Mouse (Mus musculus): ENCODE results near the gene Fam185a. TPM values are rescaled to one million over a fixed set of nuclear protein-coding genes. Genes with fewer than 3 reads are reported as not detected.

Fam185a gene
- polyA plus RNA-seq, 1 experiment from 2014 or later, result 3.9 TPM

DNA sequence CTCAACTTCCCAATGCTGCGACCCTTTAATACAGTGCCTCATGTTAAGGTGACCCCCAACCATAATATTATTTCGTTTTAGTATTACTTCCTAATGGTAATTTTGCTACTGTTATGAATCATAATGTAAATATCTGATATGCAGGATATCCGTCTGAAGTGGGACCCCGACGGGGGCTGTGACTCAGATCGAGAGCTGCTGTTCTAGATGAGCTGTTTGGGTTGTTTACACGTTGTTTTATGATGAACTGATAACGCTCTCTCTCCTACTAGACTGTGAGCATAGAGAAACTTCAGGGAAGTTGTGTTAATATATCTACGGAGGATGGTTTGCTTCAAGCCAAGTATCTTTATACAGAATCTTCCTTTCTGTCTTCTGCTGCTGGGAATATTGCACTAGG is 13.7 kb downstream of the Fam185a start:
- TF ChIP-seq CTCF (IDR thresholded peaks at IDR 0.05; ENCODE audit: low read depth), result no peak
- no peak overlapping the region for H3K27ac ChIP-seq (ENCODE audit: low read depth, low read length)
- no peak for ATAC-seq
- no peaks in the 10 kb centered on the region for H3K27me3 ChIP-seq (replicated peaks; ENCODE audit: control insufficient read depth, insufficient read depth, low read length)
- 0 out of 2 replicates have a peak, but pooled peaks cover 7% of the 10 kb centered on the region for H3K36me3 ChIP-seq (ENCODE audit: control insufficient read depth, insufficient read depth)
- H3K9me3 ChIP-seq (ENCODE audit: control insufficient read depth), result no peaks in the 10 kb centered on the region
- no peak overlapping the region for H3K9ac ChIP-seq (ENCODE audit: low read depth, low read length)
- H3K4me3 ChIP-seq (ENCODE audit: low read depth, low read length), result no peak overlapping the region
- no peak overlapping the region for H3K4me2 ChIP-seq (replicated peaks; ENCODE audit: low read depth)
- H3K4me1 ChIP-seq (replicated peaks; ENCODE audit: control insufficient read depth, insufficient read depth, low read length), result no peaks in the 10 kb centered on the region
- 68% methylated on average over 9 of the region's 9 CpGs for WGBS

DNA sequence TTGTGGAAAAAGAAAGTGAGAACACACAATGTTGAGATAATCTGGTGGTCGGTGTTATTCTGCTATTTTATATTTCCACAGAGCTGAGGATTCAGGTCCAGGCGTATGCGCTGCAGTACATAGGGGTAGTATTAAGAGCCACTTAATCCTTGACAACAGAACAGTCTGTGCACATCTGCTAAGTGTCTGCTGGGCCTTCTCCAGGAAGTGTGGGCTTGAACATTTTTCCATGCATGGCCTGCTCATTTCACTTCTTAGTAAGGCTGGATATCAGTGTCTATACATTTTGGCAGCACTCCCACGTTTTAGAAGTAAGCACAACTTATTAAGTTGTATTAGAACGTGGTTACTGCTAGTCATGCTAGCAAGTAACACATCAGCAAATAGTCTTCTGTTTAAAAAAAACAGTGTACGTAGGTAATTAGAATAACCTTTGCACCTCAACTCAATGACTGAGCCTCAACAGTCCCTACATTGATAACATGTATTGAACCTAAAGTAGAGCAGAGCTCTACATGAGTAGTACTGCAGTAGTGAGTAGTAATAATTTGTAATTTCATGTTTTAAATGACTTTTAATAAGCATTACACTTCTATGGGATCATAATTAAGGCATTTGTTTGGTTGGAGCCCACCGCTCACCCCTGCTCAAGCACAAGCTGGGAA is 14.8 kb downstream of the Fam185a start:
- Histone ChIP-seq H3K4me3 (ENCODE audit: low read depth, low read length) (no peak overlapping the region), H3K27me3 (replicated peaks; ENCODE audit: control insufficient read depth, insufficient read depth, low read length) (no peaks in the 10 kb centered on the region), H3K27ac (ENCODE audit: low read depth, low read length) (peak overlapping the region; percentile 57; the same call in 1 of the 2 replicates), H3K4me2 (replicated peaks; ENCODE audit: low read depth) (no peak overlapping the region), H3K9ac (ENCODE audit: low read depth, low read length) (no peak overlapping the region), H3K36me3 (ENCODE audit: control insufficient read depth, insufficient read depth) (0 out of 2 replicates have a peak, but pooled peaks cover 7% of the 10 kb centered on the region), H3K4me1 (replicated peaks; ENCODE audit: control insufficient read depth, insufficient read depth, low read length) (no peaks in the 10 kb centered on the region), H3K9me3 (ENCODE audit: control insufficient read depth) (no peaks in the 10 kb centered on the region)
- WGBS, result 52% methylated on average over 7 of the region's 7 CpGs
- TF ChIP-seq CTCF (IDR thresholded peaks at IDR 0.05; ENCODE audit: low read depth), result no peak
- ATAC-seq, result peak; percentile 80

DNA sequence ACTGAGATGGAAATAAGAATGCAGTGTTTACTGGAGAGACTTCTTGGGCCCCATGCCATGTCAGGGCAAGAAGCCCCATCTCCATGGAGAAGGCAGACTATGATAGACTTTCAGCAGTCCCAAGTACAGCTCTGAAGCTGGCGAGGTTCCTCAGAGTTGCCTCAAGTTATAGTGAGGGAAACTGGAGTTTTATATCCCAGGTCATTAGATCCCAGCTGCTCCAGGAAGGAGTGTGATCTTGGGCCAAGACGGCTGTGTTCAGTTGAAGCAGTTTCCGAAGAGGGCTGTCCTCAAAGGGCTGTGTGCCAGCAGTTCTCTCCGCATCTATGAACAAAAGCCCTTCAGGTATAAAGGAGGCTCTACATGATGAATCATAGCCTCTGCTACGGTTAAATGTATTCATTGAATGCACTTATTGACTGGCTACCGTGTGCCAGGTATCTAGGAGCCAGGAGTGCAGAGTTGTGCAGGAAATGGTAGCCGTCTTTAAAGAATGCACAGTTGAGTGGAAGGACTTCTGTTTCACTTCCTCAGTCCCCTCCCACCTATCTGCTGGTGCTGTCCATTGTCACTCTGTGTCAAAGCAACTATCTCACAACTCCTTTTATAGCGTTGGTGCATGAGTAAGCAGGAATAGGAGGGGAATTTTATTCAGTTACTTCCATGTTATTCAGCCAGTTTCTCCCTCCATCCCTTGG is 16.2 kb downstream of the Fam185a start:
- Histone ChIP-seq H3K27ac (ENCODE audit: low read depth, low read length) (peak overlapping the region; percentile 50), H3K4me1 (replicated peaks; ENCODE audit: control insufficient read depth, insufficient read depth, low read length) (no peaks in the 10 kb centered on the region), H3K9ac (ENCODE audit: low read depth, low read length) (no peak overlapping the region), H3K27me3 (replicated peaks; ENCODE audit: control insufficient read depth, insufficient read depth, low read length) (no peaks in the 10 kb centered on the region), H3K9me3 (ENCODE audit: control insufficient read depth) (no peaks in the 10 kb centered on the region), H3K4me2 (replicated peaks; ENCODE audit: low read depth) (no peak overlapping the region), H3K4me3 (ENCODE audit: low read depth, low read length) (no peak overlapping the region), H3K36me3 (ENCODE audit: control insufficient read depth, insufficient read depth) (0 out of 2 replicates have a peak, but pooled peaks cover 7% of the 10 kb centered on the region)
- no peak for TF ChIP-seq CTCF (IDR thresholded peaks at IDR 0.05; ENCODE audit: low read depth)
- 57% methylated on average over 8 of the region's 8 CpGs for WGBS
- no peak for ATAC-seq

- no peak for TF ChIP-seq CTCF (IDR thresholded peaks at IDR 0.05; ENCODE audit: low read depth)
- Histone ChIP-seq H3K27ac (ENCODE audit: low read depth, low read length) (no peak overlapping the region), H3K36me3 (ENCODE audit: control insufficient read depth, insufficient read depth) (no peaks in the 10 kb centered on the region; the same call in 1 of the 2 replicates), H3K9ac (ENCODE audit: low read depth, low read length) (no peak overlapping the region), H3K4me3 (ENCODE audit: low read depth, low read length) (no peak overlapping the region), H3K4me2 (replicated peaks; ENCODE audit: low read depth) (no peak overlapping the region), H3K4me1 (replicated peaks; ENCODE audit: control insufficient read depth, insufficient read depth, low read length) (no peaks in the 10 kb centered on the region), H3K27me3 (replicated peaks; ENCODE audit: control insufficient read depth, insufficient read depth, low read length) (no peaks in the 10 kb centered on the region), H3K9me3 (ENCODE audit: control insufficient read depth) (no peaks in the 10 kb centered on the region)
- WGBS, result 78% methylated on average over 7 of the region's 7 CpGs
- no peak for ATAC-seq
These were observed 42.6 kb downstream of the Fam185a start for GRCm38 (mm10) chr5:21467387-21467786.

GRCm38 (mm10) chr5:21468100-21468499 is 43.3 kb downstream of the Fam185a start:
- no peaks in the 10 kb centered on the region for H3K9me3 ChIP-seq (ENCODE audit: control insufficient read depth)

DNA sequence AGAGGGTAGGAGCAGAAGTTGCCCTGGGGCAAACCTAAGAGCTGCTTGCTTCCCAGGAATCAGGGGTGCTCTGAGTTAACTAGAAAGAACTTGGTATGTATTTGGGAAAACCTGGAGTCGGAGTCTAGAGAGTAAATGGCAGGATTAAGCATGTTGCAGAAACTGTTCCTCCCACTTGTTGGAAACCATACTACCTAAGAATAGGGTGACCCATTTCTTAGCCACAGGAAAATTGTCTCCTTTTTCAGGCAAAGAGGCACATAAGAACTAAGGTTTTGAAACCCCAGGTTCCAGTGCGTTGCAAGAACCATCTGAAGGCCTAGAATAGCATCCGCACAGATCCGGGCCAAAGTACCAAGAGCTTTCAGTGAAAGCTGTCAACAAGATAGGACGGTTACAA is 53.7 kb downstream of the Fam185a start:
- Histone ChIP-seq H3K27me3 (replicated peaks; ENCODE audit: control insufficient read depth, insufficient read depth, low read length) (no peaks in the 10 kb centered on the region), H3K9ac (ENCODE audit: low read depth, low read length) (no peak overlapping the region), H3K36me3 (ENCODE audit: control insufficient read depth, insufficient read depth) (peaks cover 7% of the 10 kb centered on the region; the same call in 1 of the 2 replicates), H3K4me1 (replicated peaks; ENCODE audit: control insufficient read depth, insufficient read depth, low read length) (no peaks in the 10 kb centered on the region), H3K4me2 (replicated peaks; ENCODE audit: low read depth) (no peak overlapping the region), H3K4me3 (ENCODE audit: low read depth, low read length) (no peak overlapping the region), H3K27ac (ENCODE audit: low read depth, low read length) (no peak overlapping the region), H3K9me3 (ENCODE audit: control insufficient read depth) (no peaks in the 10 kb centered on the region)
- 98% methylated on average over 5 of the region's 5 CpGs for WGBS
- no peak for TF ChIP-seq CTCF (IDR thresholded peaks at IDR 0.05; ENCODE audit: low read depth)
- no peak for ATAC-seq

More at GRCm38 (mm10) chr5:21468100-21468499, 43.3 kb downstream of the Fam185a start:
- no peaks in the 10 kb centered on the region for H3K4me1 ChIP-seq (replicated peaks; ENCODE audit: control insufficient read depth, insufficient read depth, low read length)
- no peak for ATAC-seq
- no peak for TF ChIP-seq CTCF (IDR thresholded peaks at IDR 0.05; ENCODE audit: low read depth)
- no peak overlapping the region for H3K27ac ChIP-seq (ENCODE audit: low read depth, low read length)
- H3K4me2 ChIP-seq (replicated peaks; ENCODE audit: low read depth), result no peak overlapping the region
- no peak overlapping the region for H3K9ac ChIP-seq (ENCODE audit: low read depth, low read length)
- no peaks in the 10 kb centered on the region for H3K27me3 ChIP-seq (replicated peaks; ENCODE audit: control insufficient read depth, insufficient read depth, low read length)
- no peaks in the 10 kb centered on the region; the same call in 1 of the 2 replicates for H3K36me3 ChIP-seq (ENCODE audit: control insufficient read depth, insufficient read depth)
- 89% methylated on average over 12 of the region's 12 CpGs for WGBS
- H3K4me3 ChIP-seq (ENCODE audit: low read depth, low read length), result no peak overlapping the region
